Mouse (Mus musculus) kidney, adult 11 months (tissue): ENCODE results near the gene Mrps9.
"Not testable (repeated sequence)": the region's sequence is repeated elsewhere in the genome, so short reads cannot be mapped to it uniquely, and the experiment has no call there.

Experiments used
- DNase-seq: peaks from one replicate; pipeline ENCODE4 v3.0.0; 2022

Mrps9 gene

GRCm38 (mm10) chr1:42850663-42851397 is at the start of gene Mrps9:
Gene Mrps9, plus strand, starts transcription at chr1:42851233.
- DNase-seq = peak; percentile 97

GRCm38 (mm10) chr1:42813301-42813845 is 37.7 kb upstream of the Mrps9 start:
- DNase-seq = no peak

DNA sequence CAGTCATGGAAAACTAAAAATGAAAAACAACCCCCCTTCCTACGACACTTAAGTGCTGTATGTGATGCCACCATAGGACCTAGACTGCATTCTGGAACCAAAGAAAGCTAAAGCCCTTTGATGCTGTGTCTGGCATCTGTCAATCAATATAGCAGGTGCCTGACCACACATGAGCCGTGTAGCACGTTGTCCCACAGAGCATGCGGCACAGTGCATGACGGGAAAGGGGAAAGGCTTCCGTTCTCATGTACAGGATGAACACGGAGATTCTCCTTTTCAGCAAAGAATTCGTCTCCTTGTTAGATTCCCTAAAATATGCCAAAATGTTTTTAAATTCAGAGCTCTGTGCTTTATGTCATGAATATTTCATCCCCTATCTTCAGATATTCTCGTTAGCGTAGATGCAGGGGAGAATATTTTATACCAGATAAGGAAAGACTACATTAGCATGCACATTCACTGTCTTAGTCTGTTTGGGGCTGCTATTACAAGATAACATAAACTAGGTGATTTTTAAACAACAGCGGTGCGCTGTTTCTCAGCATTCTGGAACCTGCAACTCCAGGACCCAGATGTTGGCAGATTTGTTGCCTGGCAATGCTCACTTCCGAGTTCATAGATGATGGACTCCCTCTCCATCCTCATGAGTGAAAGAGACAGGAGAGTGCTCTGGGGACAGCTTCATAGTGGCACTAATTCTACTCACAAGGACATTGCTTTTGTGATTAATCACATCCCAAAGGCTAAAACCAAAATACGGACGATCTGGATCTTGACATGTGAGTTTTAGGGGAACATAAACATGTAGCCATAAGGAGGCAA is 36.0 kb upstream of the Mrps9 start:
- no peak for DNase-seq

DNA sequence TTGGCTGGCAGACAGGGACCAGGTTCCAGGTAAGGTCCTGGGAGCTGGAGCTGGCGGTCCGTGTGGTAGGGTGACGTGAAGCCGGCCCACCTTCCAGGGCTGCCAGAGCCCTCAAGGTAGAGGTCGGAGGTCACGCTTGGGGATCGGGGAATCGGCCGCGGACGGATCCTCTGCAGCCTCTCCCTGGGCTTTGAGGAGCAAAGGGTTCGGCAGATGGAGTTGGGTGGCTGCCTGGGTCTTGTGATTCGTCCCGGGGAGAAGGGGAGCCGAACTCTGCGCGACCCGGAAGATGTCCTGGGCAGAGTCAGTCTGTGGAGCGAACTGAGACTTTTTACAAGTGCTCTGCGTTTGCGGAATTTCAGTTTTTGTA is 350 bp downstream of the Mrps9 start:
- DNase-seq = no peak

DNA sequence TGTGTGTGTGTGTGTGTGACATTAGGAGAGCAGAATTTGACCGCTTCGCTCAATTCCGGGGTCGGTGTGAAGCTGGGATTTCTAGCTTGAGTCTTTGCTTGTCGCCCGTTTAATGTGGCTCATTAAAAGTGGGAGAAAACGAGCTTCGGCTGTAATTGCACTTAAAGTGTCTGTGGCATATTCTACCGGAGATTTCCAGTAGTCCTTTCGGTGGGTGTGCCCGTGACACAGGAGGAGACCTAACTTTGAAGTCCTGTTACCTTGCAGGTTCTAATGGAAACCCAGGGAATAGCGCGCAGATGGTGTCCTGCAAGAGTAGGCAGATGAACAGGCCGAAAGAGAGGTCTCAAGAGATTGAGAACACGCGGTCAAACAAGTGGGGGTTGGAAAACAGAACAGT is 777 bp downstream of the Mrps9 start:
- DNase-seq = no peak

- no peak for DNase-seq
These were observed 13.8 kb downstream of the Mrps9 start for GRCm38 (mm10) chr1:42864719-42865250.

DNA sequence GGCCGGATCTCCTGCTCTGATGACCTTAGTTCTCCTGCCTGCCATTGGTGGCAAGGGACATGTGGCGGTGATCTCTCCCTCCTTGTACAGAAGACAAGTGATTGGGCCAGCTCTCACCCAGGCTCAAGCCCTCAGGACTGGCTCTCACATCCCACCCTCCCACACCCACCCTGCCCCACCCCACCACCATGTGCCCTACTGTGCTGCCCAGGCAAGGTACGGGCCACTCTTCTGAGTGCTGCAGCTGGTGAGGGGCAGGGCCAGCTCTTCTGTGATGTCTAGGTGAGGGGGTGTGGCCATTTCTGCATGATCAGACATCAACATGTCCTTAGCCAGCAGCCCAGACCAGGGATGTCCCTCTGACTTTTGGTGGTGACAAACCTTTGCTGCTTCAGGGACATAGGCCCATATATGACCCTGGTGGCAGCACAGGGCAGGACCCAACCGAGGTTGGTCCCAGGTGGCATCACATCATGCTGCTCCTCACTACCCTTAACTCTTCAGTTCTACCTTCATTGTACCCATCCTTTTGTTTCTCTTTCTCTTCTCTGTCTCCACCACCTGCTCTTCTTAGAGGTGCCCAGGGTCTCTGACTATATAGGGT is 14.4 kb downstream of the Mrps9 start:
- DNase-seq = no peak

DNA sequence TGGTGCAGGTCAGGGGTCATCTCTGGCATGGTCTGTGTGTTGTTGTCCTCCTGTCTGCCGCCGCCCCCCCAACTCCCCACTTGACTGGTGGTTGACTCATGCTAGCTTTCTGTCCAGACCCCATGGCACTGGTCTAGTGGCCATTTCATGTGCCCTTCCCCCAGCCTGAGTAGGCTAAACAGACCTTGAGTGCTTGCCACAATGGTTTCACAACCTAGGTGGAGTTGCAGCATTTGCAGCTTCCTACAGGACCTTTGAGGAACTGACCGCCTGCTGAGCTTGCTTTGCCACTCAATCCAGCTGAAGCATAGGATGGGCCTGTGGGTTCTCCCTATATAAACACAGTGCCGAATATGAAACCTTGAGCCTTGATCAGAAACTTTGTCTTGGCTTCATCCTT is 15.0 kb downstream of the Mrps9 start:
- DNase-seq = no peak

DNA sequence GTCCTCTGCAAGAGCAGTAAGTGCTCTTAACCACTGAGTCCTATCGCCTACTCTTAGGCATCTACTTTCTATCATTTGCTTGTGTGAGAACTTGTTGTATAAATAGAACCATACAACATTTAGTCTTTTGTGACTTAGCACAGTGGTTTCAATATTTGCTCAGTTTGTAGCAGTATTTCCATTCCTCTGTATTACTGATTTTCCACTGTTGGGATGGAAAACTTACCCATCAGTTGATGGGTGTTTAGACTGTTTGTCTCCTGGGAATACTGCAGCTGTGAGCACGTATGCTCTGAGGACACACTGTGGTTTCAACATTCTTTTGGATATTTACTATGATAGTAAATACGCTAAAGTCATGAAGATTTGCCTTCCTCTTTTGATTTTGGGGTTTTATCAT is 16.2 kb downstream of the Mrps9 start:
- DNase-seq = no peak

DNA sequence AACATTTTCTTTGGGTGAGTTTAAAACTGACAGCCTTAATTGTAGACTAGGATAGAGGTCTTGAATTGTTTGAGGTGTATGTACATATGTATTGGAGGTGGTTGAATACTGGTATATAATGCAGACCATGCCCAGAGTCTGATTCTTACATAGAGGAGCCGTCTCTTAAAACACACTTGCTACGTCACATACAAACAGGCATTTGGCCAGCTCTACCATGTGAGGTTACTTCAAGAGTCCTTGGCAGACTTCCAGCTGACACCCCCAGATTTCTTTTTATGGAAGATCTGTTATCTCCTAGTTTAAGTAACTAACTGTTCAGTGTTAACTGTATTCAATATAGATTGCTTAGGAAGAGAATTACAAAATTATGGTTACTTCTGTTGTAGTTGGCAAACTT is 23.1 kb downstream of the Mrps9 start:
- DNase-seq = no peak

DNA sequence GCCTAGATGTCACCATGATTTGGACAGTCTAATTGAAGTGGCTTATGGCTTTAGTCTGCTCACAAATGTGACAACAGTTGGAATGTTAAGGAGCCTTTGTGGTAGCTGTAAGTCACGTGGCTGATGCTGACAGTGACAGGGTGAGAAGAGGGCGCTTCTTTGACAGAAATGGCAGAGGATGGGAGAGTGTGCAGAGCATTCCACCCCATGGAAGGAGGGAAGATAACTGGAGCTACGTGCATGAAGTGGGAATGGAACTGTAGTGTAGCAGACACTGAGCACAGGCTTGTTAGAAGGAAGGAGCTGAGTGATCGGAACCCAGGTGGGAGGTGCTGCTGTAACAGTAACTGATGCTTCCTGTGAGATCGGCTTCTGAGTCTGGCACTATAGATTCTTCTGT is 24.2 kb downstream of the Mrps9 start:
- no peak for DNase-seq

GRCm38 (mm10) chr1:42876463-42877093 is 25.5 kb downstream of the Mrps9 start:
- no peak for DNase-seq

DNA sequence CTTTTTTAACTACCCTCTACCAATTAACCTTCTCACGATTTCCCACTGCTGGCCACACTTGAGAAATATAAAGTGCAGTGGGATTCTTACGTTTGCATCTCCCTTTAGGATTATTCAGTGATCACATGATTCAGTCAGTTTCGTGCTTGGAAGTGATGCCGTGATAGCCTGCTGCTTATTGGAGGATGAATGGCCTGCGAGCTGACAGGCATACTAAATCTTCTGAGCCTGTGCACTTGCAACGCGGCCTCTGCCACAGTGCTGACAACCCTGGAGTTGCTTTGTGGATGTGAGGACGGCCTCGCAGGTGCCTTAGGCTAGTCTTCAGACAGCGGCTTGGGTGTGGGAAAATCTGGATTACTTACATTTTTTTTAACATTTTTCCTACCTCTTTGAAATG is 26.2 kb downstream of the Mrps9 start:
- DNase-seq = no peak

- DNase-seq = no peak
These were observed 27.8 kb downstream of the Mrps9 start for GRCm38 (mm10) chr1:42878851-42879250.

DNA sequence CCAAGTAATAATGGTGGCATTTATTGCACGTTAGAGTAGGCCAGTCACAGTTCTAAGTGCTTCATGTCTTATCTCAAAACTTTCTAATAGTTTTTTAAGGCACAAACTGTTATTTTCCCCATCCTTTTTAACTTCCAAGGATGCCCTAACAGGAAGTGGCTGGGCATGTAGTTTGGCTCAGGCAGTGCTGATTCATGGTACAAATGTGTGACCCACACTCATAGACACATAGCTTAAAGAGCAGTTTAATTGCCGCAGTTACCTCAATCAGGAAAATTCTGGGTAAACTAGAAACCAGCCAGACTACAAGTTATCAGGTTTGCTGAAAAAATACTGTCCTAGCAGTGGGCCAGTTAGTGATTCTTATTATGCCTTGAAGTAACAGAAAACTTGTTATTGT is 31.2 kb downstream of the Mrps9 start:
- no peak for DNase-seq

DNA sequence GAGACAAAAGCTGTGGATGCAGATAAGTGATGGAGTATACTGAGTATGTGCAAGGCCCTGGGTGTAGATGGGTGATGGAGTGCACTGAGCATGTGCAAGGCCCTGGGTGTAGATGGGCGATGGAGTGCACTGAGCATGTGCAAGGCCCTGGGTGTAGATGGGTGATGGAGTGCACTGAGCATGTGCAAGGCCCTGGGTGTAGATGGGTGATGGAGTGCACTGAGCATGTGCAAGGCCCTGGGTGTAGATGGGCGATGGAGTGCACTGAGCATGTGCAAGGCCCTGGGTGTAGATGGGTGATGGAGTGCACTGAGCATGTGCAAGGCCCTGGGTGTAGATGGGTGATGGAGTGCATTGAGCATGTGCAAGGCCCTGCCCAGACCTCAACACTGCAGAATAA is 32.4 kb downstream of the Mrps9 start:
- DNase-seq = not testable (repeated sequence)

DNA sequence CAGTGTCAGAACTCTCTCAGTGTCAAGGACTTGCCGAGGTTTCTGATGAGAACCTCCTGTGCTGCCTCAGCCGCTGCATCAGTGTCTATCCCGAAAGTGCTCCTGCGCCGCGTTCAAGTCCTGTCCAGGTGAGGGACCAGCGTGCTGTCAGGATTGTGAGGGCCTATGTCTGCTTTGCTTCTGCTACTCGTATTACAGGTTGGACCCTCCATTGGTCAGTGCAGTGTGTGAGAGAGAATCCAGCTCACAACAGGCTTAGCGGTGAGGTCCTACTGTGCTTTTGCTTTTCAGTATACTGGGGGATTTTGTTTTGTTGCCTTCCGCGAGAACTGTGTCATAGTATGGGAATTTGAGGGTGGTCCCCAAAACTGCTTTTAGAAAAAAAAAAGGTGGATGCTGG is 36.8 kb downstream of the Mrps9 start:
- DNase-seq = no peak

DNA sequence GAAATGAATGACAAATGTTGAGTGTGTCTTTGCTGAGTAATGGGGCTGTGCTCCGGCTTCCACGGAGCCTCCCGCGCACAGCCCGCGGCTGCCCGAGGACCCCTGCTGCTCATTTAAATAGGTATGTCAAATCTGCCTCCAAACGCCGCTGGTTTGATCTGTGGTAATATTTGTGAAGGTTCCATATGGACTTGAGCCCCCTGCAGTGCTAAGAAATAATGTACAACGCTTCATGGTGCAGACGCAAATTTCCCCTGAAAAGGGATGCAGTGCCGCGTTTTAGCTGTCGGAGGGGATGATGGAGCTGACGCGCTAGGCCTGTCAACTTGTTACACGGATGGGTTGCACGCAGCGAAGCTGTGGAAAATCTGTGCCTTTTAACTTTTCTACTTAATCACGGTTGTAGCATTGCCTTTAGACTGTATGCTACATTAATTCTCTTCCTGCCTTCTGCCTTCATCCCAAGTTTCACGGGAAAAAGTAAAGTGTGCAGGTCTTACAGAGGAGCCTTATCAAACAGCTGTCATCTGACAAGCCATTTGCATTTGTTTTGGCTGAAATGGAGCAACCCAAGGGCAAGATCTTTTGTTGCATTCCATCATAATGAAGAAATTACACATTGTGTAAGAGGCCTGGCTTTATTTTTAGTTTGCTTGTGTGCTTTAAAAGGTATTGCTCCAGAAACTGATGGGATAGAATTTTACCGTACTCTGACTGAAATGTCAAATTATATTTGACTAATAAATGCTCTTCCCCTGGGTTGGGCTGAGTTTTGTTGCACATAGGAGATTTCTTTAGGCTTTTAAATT is 37.7 kb downstream of the Mrps9 start:
- DNase-seq = no peak

- no peak for DNase-seq
These were observed 38.4 kb downstream of the Mrps9 start for GRCm38 (mm10) chr1:42889421-42889887.

- no peak for DNase-seq
These were observed 43.7 kb downstream of the Mrps9 start for GRCm38 (mm10) chr1:42894695-42895094.

GRCm38 (mm10) chr1:42905148-42905547 is 54.1 kb downstream of the Mrps9 start:
- no peak for DNase-seq

DNA sequence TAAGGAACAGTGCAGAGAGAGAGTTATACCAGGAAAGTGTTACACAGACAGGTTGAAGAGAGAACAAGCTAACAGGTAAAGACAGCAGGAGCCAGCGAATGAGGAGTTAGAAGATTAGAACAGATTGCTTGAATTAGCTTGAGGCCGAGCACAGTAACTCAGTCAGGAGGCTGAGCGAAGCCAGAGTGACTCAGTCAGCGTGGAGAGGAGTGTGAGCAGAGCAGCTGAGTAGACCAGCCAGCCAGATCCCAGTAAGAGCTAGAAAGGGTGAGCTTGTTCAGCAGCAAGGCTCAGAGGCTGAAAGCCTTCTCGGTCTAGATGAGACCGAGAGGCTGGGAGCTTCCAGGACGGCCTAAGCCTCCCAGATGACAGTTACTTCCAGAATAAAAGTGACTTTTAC is 55.7 kb downstream of the Mrps9 start:
- no peak for DNase-seq
